Mouse (Mus musculus) cerebellum, adult 8-10 months (tissue): ENCODE results near the gene Atl2.
A peak's percentile ranks its signal among the peaks of the same experiment; 100 is the strongest.

Source experiments
- DNase-seq: peaks from one replicate; pipeline ENCODE4 v3.0.0; 2022

Atl2 gene

GRCm38 (mm10) chr17:79894971-79895882 lies 696 bp downstream of the Atl2 start:
- peak; percentile 54 for DNase-seq

DNA sequence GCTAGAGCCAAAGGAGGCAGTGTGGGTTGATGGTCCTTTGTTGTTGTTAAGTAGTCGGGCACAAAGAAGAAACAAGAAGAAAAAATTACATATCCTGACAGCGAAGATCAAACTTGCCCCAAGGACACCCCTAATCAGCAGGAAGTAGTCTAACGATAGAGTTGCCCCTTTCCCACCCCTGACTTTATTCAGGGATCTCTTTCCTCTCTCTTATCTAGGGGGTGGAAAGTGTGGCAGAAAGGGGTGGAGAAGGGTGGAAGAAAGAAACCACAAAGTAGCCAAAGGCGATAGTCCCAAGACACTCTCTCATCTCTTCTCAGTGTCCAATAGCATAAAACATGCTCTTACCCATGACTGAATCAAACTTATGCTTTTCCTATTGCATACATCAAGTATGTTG lies 1.9 kb downstream of the Atl2 start:
- no peak for DNase-seq

GRCm38 (mm10) chr17:79891944-79892343 lies 4.0 kb downstream of the Atl2 start:
- DNase-seq, result no peak

GRCm38 (mm10) chr17:79887926-79888325 lies 8.0 kb downstream of the Atl2 start:
- no peak for DNase-seq

- DNase-seq, result no peak
Measured at GRCm38 (mm10) chr17:79883198-79883597, 12.7 kb downstream of the Atl2 start.

- no peak for DNase-seq
Measured at GRCm38 (mm10) chr17:79865027-79865426, 30.9 kb downstream of the Atl2 start.

- DNase-seq, result no peak
Measured at GRCm38 (mm10) chr17:79864503-79864902, 31.4 kb downstream of the Atl2 start.

DNA sequence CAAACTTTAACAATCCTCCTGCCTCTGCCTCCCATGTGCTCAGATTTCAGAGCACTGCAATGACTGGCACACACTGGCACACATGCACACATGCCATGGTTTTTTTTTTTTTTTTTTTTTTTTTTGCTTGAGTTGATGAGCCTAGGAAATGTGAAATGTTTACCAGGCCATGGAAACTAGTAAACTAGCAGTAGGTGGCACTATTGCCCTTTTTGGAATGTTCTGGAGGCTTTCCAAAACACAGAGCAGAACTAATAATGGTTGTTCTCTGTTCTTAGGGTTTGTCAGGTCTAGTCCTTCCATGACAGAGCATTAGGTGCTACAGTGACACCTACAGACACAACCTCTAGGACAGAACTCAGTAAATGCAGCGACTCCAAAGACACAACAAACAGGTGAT lies 33.9 kb downstream of the Atl2 start:
- DNase-seq, result peak; percentile 26

DNA sequence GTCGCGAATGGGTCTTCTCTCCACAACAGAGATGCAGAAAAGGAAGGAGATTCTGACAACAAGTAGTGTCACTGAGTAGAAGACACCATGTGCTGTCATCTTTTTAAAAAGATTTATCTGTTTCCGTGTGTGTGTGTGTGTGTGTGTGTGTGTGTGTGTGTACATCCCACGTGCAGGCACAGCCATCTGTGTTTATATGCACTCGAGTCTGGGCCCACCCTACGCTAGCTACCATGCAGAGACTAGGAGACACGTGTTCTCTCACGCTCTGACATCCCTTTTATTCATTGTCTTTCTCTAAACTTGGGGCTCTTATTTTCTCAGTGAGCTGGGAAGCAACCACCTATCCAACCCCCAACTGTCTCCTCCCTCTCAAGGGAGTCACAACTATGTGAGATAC lies 40.4 kb downstream of the Atl2 start:
- DNase-seq, result no peak

GRCm38 (mm10) chr17:79848385-79848784 lies 47.5 kb downstream of the Atl2 start:
- no peak for DNase-seq

DNA sequence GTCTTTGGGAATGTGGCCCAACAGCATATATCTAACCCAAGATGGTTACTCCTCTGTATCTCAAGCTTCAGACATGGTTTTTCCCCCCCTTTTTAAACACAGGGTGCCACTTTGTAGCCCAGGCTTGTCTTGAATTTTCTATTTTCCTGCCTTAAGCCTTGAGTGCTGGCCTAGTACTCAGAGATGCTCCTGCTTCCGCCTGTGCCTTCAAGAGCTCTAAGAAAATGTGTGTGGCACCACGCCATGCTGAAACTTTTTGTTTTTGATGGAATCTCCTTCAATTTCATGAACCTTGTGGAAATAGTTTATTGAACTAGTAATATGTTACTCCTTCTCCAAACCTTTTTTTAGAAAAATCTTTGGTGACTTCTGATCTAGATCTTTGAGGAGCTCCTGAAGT lies 49.7 kb downstream of the Atl2 start:
- DNase-seq, result no peak

GRCm38 (mm10) chr17:79845695-79846094 lies 50.2 kb downstream of the Atl2 start:
- DNase-seq, result no peak

- peak; percentile 21 for DNase-seq
Measured at GRCm38 (mm10) chr17:79840254-79841238, 55.4 kb downstream of the Atl2 start.

GRCm38 (mm10) chr17:79836978-79837377 lies 58.9 kb downstream of the Atl2 start:
- DNase-seq, result no peak

DNA sequence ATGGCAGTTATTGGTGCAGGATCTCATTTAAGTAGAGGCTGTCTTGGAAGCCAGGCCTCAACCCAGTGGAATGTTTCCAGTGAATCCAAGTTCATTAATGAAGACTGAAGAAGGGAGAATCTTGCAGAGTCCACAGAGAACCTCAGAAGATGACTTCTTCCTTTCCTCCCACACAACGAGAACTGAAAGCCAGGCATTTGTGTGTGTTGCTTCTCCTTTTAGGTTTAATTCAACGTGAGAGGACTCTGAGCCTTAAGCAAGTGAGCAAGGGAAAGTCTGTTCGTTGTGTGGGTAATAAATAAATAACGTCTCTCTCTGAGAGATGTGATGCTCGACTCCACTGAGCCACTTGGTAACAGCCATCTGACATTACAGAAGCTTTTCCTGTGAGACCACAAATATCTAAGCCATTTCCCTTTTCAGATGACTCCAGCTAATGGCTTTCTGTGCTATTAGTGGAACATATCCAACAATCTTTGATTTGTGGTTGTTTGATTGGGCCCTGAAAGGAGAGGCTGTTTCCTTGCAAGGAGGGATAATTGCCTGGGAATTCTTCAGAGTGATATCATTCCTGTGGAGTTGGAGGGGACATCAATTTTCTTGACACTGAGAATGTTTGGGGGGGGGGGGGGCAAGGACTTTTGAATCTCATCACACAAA lies 60.1 kb downstream of the Atl2 start:
- no peak for DNase-seq

GRCm38 (mm10) chr17:79832284-79832683 lies 63.6 kb downstream of the Atl2 start:
- DNase-seq, result no peak

GRCm38 (mm10) chr17:79826482-79827034 lies 69.4 kb downstream of the Atl2 start:
- no peak for DNase-seq

DNA sequence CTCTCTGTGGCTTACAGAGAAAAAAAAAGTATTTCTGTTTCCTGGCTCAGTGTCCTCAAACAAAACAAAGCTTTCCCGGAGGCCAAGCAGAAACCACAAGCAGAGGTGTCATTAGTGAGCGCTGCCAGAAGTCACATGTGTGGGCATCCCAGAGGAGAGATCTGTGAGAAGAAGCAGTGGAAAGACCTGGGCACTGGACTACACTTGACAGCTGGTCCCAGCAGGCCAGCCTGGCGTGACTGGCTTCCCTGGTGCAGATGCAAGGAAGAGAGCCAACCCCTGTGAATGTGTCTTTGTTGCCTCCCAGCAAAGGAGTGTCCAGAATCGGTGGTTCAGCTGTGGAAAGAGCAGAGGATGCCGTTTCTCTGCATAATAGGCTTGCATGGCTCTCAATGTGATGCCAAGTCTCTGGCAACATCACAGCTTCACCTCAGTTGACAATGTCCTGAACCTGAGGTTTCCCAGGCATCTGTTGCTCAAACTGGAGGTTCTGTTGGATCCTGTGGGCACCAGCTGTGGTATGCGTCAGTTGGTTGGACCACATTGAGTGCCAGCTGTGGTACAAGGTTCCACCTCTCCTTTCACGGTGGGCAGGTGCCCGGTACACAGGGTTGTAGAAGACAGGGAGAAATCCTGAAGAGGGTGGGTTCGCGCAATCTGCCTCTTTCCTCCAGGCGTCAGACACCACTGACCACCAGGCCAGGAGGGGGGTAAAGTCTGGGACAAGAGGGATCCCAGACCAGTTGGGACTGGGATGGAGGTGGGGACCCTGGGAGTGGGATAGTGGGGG lies 70.5 kb downstream of the Atl2 start:
- DNase-seq, result no peak

DNA sequence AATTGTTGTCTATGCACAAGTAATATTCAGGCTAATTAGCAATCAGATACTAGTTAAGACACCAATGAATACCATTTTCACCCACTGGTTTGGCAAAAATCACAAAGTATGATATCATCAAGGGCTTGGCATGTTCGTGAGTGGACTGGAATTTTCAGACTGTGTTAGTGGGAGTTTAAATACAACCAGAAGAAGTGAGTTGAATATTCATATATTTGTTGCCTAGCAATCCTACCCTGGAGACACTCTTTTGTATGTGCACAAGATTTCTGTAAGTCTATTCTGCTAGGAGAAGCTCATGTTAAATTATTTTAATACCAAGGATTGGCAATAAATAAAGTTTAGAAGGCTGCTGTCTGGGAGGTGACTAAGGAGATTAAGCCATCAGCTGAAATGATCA lies 71.5 kb downstream of the Atl2 start:
- DNase-seq, result no peak

GRCm38 (mm10) chr17:79818884-79819283 lies 77.0 kb downstream of the Atl2 start:
- DNase-seq, result no peak

DNA sequence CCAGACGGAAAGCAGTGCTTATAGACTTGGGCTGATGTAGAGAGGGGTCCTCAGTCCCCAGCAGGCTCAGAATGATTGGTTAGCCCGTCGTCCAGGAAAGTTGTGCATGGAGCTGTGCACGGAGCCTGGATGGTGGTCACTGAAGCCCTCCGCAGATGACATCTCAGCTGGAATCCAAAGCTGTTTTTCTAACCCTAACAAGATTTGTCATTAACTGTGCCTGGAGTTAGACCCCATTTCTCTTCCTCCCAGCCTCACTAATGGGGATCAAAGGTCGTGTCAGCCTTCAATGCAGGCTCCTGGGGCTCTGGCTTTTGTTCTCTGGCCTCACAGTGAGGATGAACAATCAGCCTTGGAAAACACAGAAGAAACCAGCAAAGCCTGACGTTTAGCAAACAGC lies 77.9 kb downstream of the Atl2 start:
- no peak for DNase-seq

DNA sequence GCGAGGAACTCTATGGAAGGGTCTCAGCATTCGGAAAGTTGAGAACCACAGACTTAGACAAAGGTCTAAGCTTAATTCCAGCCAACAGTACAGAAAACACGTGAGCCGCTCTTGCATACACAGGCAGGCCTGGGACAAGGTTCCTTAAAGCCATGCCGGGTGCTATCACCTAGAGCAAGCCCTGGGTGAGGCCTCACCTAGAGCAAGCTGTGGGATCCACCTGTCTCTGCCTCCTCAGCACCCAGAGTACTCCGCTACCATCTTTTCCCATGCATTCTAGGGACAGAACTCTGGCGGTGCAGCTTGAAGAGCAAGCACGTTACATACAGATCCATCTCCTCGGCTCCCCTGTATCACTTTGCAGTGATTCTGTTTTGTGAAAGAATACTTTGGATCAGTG lies 78.4 kb downstream of the Atl2 start:
- DNase-seq, result no peak
